Mouse (Mus musculus) thymus, postnatal 10 days (tissue): ENCODE results near the gene Gm9048.
"Not testable (repeated sequence)": the region's sequence is repeated elsewhere in the genome, so short reads cannot be mapped to it uniquely, and the experiment has no call there.

Experiments used
- DNase-seq, 2 experiments: peaks; one replicate each; pipeline ENCODE4 v3.0.0; 2021; ENCODE audit warnings: low spot score in 2 of 2

Gm9048 gene

GRCm38 (mm10) chr10:118348579-118348978 is at the start of gene Gm9048:
Gene Gm9048 (minus strand): TSS chr10:118348679.
- not testable (repeated sequence) for DNase-seq

- peak; percentile 63 to 85 for DNase-seq
Measured at GRCm38 (mm10) chr10:118370443-118370842, 22.0 kb upstream of the Gm9048 start.

DNA sequence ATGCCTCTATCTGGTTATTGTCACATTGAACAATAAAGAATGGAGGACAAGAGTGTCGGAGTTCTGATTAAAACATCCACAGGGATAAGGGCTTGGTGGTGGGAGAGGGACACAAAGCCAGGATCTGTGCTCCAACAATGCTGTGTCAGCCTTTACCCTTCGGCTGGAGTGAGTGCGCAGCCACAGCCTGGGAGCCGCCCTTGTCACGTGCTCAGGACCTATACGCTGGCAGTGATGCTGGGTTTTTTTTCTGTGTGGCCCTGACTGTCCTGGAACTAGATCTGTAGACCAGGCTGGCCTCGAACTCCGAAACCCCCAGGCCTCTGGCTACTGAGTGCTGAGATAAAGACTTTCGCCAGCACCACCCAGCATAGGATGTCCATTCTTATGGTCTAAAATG is 21.0 kb upstream of the Gm9048 start:
- DNase-seq, result no peak

DNA sequence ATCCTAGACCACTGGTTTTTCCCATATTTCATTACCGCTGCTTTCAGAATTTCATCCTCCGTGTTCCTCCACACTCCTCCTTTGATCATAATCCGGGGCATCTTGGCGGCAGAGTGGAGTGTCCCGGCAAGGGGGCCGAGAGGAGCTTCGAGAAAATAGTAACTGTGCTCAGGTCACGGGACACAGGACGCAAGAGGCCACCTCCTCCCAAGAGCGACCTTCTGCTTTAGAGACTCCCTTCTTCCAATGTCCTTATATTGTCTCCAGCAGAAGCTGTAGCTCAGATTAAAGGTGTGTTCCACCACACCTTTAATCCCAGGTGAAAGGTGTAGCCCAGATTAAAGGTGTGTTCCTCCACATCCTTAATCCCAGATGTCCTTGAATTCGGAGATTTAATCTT is 5.5 kb upstream of the Gm9048 start, which contains the start of gene Gm9049:
TSS of gene Gm9049 (minus strand) at position 101 of the 400 bp plus-strand sequence.
- not testable (repeated sequence) for DNase-seq

DNA sequence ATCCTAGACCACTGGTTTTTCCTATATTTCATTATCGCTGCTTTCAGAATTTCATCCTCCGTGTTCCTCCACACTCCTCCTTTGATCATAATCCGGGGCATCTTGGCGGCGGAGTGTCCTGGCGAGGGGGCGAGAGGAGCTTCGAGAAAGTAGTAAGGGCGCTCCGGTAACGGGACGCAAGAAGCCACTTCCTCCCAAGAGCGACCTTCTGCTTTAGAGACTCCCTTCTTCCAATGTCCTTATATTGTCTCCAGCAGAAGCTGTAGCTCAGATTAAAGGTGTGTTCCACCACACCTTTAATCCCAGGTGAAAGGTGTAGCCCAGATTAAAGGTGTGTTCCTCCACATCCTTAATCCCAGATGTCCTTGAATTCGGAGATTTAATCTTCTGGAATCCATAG is 5.3 kb downstream of the Gm9048 start, which contains the start of gene Gm9046:
TSS of gene Gm9046 (minus strand) at position 101 of the 400 bp plus-strand sequence.
- not testable (repeated sequence) for DNase-seq

DNA sequence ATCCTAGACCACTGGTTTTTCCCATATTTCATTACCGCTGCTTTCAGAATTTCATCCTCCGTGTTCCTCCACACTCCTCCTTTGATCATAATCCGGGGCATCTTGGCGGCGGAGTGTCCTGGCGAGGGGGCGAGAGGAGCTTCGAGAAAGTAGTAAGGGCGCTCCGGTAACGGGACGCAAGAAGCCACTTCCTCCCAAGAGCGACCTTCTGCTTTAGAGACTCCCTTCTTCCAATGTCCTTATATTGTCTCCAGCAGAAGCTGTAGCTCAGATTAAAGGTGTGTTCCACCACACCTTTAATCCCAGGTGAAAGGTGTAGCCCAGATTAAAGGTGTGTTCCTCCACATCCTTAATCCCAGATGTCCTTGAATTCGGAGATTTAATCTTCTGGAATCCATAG is 10.7 kb downstream of the Gm9048 start, which contains the start of gene Gm9045:
TSS of gene Gm9045 (minus strand) at position 101 of the 400 bp plus-strand sequence.
- not testable (repeated sequence) for DNase-seq

DNA sequence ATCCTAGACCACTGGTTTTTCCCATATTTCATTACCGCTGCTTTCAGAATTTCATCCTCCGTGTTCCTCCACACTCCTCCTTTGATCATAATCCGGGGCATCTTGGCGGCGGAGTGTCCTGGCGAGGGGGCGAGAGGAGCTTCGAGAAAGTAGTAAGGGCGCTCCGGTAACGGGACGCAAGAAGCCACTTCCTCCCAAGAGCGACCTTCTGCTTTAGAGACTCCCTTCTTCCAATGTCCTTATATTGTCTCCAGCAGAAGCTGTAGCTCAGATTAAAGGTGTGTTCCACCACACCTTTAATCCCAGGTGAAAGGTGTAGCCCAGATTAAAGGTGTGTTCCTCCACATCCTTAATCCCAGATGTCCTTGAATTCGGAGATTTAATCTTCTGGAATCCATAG is 16.2 kb downstream of the Gm9048 start, which contains the start of gene Gm9044:
TSS of gene Gm9044 (minus strand) at position 101 of the 400 bp plus-strand sequence.
- DNase-seq, result not testable (repeated sequence)

GRCm38 (mm10) chr10:118326869-118327268 is 21.6 kb downstream of the Gm9048 start, which contains the start of gene Gm9040:
Gene Gm9040 (minus strand): TSS chr10:118326969.
- DNase-seq, result not testable (repeated sequence)

DNA sequence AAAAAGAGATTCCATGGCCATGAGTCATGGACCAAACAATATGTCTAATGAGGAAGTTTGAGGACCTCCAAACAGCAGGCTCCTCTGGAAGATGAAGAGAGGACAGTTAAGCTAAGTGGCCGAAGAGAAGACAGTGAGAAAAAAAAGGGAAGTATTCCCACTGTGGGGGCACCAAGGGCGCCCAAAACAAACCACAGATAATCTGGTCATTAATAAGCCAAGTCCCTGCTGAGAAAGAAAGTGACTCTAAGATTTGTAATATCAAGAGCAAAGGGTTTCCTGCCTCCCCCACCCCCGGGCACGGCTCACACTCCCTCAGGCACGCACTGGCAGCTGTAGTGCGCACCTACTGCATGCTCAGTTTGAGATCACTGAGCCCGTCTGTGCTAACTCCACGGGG is 29.5 kb downstream of the Gm9048 start:
- no peak for DNase-seq

GRCm38 (mm10) chr10:118302133-118302532 is 46.3 kb downstream of the Gm9048 start:
- DNase-seq, result not testable (repeated sequence)
